Mouse (Mus musculus) embryo, embryonic 11 days (tissue): ENCODE measurements at regions not wholly inside any gene's neighbourhood (a gene's known extent, or its start where the extent isn't known, plus 50 kb on each side); places are given as distances from the start of the nearest gene placed in this dataset.

Source experiments
- DNase-seq: peaks from one replicate; pipeline ENCODE4 v3.0.0-alpha.2; 2015

DNA sequence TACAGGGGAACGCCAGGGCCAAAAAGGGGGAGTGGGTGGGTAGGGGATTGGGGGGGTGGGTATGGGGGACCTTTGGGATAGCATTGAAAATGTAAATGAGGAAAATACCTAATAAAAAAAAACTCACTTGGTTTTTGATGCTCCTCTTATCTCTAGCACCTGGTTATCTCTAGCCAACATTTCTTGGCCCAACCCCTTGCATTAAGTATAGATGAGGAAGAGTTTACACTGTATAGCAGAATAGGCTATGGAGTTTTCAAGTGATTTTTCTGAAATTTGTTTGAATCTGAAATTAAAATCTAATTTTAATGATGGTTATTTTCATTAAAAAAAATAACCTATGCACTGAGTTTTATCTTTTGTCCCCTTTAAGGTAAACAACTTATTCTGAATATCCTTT, 68.8 kb upstream of the Il15 start:
- DNase-seq: no peak

GRCm38 (mm10) chr8:82469824-82470223, 66.8 kb upstream of the Il15 start:
- DNase-seq: no peak

DNA sequence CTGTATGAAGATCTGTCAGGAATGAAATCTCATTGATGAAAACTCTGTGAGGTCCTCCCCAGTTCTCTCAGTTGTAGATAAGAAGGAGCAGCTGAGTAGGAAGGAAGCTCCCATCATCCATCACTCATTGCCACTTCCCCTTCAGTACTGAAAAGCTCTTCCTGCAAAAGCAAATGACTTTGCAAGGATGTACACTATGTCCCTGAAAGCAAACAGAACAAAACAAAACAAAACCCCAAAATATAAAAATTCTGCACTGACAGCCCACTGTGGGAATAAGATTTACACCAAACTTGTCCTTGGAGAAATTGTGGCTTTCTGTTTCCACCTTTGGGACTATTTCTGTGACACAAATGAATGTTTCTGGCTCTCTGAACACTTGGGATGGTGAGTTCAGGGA, 59.8 kb upstream of the Il15 start:
- no peak for DNase-seq

- no peak for DNase-seq
Observed at GRCm38 (mm10) chr8:82459007-82459406, 56.0 kb upstream of the Il15 start.

- no peak for DNase-seq
Observed at GRCm38 (mm10) chr8:82454056-82454455, 51.0 kb upstream of the Il15 start.
